Mouse (Mus musculus) lung, adult 2 months (tissue): ENCODE results near the gene Arhgdig. TPM values are rescaled to one million over a fixed set of nuclear protein-coding genes. Genes with fewer than 3 reads are reported as not detected.

ENCODE experiments used
- DNase-seq: peaks from one replicate; pipeline ENCODE4 v3.0.0; 2022
- H3K4me1 ChIP-seq: fragments of 200-500 bp; 2 replicates; pipeline ENCODE4 v1.6.1; 2011; ENCODE audit warnings: low read length; ENCODE audit not compliant: control insufficient read depth, insufficient read depth
- H3K4me3 ChIP-seq: fragments of 200-500 bp; replicated peaks from 2 replicates; pipeline ENCODE3; 2011; ENCODE audit warnings: low read depth, mild to moderate bottlenecking, control low read depth, low read length; ENCODE audit errors: extremely low read depth
- CTCF ChIP-seq: fragments of 200-500 bp; IDR thresholded peaks from 2 replicates; pipeline ENCODE4 v1.5.1; 2011; ENCODE audit warnings: mild to moderate bottlenecking, low read length, control low read depth; ENCODE audit not compliant: insufficient read depth
- POLR2A ChIP-seq: fragments of 200-500 bp; IDR thresholded peaks from 2 replicates; pipeline ENCODE4 v1.6.1; 2011; ENCODE audit warnings: low read depth, mild to moderate bottlenecking, control low read depth, low read length, borderline replicate concordance; ENCODE audit errors: extremely low read depth
- WGBS: fragments of 180-500 bp; shearing (Covaris S2); methylation state at CpG from one replicate; pipeline ENCODE4 v1.1.7; 2018; 5-methylcytosine and 5-hydroxymethylcytosine counted together
- polyA plus RNA-seq: library from polyadenylated mRNA; depleted of rRNA; stranded (reverse); fragments of >200 nt; gene quantifications from 2 replicates; pipeline ENCODE4 v1.2.3, GENCODE M21; 2012; rRNA removed

Gene Arhgdig
- 27.3 and 30.4 TPM in 2 replicates for polyA plus RNA-seq

DNA sequence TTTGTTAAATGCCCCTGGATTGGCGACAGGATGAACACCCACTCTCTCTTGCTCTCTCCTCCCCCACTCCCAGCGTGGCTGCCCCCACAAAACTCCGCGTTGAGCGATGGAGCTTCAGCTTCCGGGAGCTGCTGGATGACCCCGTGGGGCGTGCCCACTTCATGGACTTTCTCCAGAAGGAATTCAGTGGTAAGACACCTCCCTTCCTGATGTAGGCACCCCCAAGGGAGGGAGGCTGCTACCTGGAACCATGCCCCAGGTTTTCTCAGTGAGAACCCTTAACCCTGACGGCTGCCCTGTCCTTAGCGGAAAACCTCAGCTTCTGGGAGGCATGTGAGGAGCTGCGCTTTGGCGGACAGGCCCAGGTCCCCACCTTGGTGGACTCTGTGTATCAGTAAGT lies at the start of gene Arhgdig:
Gene Arhgdig (minus strand): TSS at position 101 of the 400 bp plus-strand sequence.
- Histone ChIP-seq H3K4me1 (peaks cover under 1% of the 10 kb centered on the region; the same call in 1 of the 2 replicates), H3K4me3 (no peak within 1 kb of the TSS)
- no peak for DNase-seq
- 85% methylated on average over 12 of the region's 12 CpGs for WGBS
- TF ChIP-seq POLR2A (no peak), CTCF (no peak)

GRCm38 (mm10) chr17:26255313-26255712 lies 47.7 kb upstream of the Arhgdig start:
- Histone ChIP-seq H3K4me1 (peaks cover 6% of the 10 kb centered on the region), H3K4me3 (no peak overlapping the region)
- 96% methylated on average over 7 of the region's 7 CpGs for WGBS
- TF ChIP-seq POLR2A, result no peak
- no peak for TF ChIP-seq CTCF
- DNase-seq, result no peak

- TF ChIP-seq POLR2A (no peak), CTCF (no peak)
- Histone ChIP-seq H3K4me1 (peaks cover 6% of the 10 kb centered on the region), H3K4me3 (peak overlapping the region; percentile 93)
- WGBS, result under 1% methylated on average over 24 of the region's 24 CpGs
- no peak for DNase-seq
Observed at GRCm38 (mm10) chr17:26253399-26253798, 45.8 kb upstream of the Arhgdig start.

- WGBS, result under 1% methylated on average over 43 of the region's 43 CpGs
- TF ChIP-seq POLR2A (peak; percentile 96), CTCF (no peak)
- peak within 1 kb of the TSS; percentile 93 for H3K4me3 ChIP-seq
- peak; percentile 94 for DNase-seq
- H3K4me1 ChIP-seq, result peaks cover 6% of the 10 kb centered on the region
Observed at GRCm38 (mm10) chr17:26252539-26253251, 45.1 kb upstream of the Arhgdig start, which contains the start of gene Luc7l. TSS of gene Luc7l (plus strand) at chr17:26252896.

DNA sequence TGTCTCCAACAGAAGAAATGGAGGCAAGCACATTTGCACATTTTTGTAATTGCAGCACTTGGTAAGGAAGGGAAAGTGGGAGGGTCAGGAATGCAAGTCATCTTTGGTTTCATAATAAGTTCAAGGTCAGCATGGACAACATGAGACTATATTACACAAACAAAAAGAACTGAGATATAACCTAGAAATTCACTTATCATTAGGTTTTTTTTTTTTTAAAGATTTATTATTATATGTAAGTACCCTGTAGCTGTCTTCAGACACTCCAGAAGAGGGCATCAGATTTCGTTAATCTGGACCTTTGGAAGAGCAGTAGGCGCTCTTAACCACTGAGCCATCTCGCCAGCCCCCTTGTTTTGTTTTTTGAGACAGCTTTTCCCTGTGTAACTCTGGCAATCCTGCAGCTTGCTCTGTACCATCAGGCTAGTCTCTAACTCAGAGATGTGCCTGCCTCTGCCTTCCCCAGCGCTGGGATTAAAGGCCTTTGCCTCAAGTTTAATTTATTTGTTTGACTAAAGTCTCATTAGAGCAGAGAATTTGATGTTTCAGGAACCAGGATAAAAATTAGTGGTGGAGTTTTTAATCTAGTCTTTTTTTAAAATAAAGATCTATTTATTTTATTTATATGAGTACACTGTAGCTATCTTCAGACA lies 44.4 kb upstream of the Arhgdig start:
- 53% methylated on average over 4 of the region's 4 CpGs for WGBS
- DNase-seq, result no peak
- H3K4me3 ChIP-seq, result no peak overlapping the region
- no peak for TF ChIP-seq POLR2A
- peaks cover 6% of the 10 kb centered on the region for H3K4me1 ChIP-seq

DNA sequence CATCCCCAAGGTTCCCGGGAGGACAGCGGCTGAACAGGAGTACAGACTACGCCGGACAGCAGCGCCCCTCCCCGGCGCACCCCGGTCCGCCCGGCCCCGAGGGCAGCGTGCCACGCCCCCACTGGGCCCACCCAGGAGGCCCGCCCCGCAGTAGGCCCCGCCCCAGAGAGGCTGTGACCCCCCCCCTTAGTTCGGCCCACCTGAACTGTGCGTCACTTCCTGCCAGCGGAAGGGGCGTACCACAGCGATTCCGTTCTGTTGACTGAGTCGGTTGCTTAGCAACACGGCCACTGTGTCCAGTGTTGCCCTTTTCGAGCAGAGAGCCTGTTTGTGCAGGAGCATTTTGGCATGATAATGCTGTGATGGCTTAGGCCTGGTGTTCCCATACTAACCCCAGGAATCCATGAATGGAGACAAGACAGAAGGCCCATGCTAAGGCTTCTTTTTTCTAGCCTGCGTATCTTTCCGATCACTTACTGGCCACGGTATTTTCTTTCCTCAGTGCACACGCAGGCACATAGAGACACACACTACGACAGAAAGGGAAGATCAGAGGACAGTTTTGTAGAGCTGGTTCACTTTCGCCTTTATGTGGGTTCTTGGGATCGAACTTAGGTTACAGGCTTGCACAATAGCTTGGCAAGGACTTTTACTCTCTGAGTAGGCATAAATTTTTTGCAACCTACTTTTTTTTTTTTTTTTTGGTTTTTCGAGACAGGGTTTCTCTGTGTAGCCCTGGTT lies 36.7 kb upstream of the Arhgdig start, which contains the start of gene Fam234a:
Gene Fam234a (minus strand): TSS at position 142 of the 741 bp plus-strand sequence.
- H3K4me1 ChIP-seq, result no peaks in the 10 kb centered on the region
- peak within 1 kb of the TSS; percentile 83 for H3K4me3 ChIP-seq
- 4% methylated on average over 32 of the region's 33 CpGs for WGBS
- TF ChIP-seq CTCF (no peak), POLR2A (peak; percentile 57; the same call in 1 of the 2 replicates)
- peak; percentile 90 for DNase-seq

GRCm38 (mm10) chr17:26243471-26244100 lies 36.0 kb upstream of the Arhgdig start:
- H3K4me1 ChIP-seq, result no peaks in the 10 kb centered on the region
- under 1% methylated on average over 32 of the region's 32 CpGs for WGBS
- TF ChIP-seq CTCF, result peak; percentile 43; the same call in 1 of the 2 replicates
- TF ChIP-seq POLR2A, result no peak
- H3K4me3 ChIP-seq, result peak overlapping the region; percentile 83
- peak; percentile 77 for DNase-seq

DNA sequence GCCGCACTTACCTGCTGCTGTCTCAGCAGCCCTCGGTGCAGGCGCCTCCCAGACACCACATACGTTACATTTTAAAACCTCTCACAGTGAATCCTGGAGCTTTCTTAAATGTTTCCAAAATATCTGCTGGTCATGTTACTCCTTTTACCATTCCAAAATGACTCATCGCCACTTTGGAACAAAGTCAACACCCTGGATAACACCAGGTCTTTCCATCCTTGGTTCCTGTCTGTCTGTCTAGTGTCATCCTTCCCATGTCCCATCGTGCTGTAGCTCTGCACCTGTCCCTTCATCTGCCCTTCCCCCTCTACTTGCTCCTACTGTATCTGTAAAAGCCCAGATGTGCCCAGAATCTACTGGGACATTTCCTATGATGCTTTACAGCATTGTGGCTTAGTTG lies 33.4 kb upstream of the Arhgdig start:
- Histone ChIP-seq H3K4me3 (no peak overlapping the region), H3K4me1 (no peaks in the 10 kb centered on the region)
- 71% methylated on average over 6 of the region's 6 CpGs for WGBS
- DNase-seq, result no peak
- TF ChIP-seq CTCF, result no peak
- TF ChIP-seq POLR2A, result no peak
